Mouse (Mus musculus): Measurements from ENCODE around the gene Bap1. TPM values are rescaled to one million over a fixed set of nuclear protein-coding genes. Genes with fewer than 3 reads are reported as not detected.

Gene Bap1
- polyA plus RNA-seq (2015; fragmentation: Nextera tagmentation; extraction: Ambion mirVana) = 102 and 120 TPM in 2 replicates

DNA sequence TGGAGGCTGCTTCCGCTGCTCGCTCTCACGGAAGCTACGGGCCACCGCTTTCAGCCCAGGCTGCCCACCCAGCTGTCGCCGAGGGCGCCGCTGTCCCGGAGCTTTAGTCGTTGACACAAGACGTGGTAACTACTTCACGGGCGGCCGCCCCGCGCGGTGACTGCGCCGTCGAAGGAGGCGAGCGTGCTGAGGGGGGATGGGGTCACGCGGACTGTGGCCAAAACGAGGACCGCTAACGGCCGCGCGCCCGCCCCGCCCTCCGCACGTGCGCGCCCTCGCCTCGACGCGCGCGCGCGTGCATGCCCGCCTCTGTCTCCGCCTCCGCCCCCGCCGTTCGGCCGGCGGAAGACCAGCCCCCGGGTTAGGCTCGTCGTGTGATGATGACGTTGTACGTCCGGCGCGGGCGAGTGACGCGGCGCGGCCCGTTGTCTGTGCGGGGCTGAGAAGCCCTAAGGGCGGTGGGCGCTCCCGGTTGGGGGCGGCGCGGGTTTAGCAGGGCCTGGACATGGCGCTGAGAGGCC is at the start of gene Bap1, which contains the start of gene Phf7:
Bap1 (plus strand) TSS at position 367 of the 521 bp plus-strand sequence.
Phf7 (minus strand) TSS at position 234 of the 521 bp plus-strand sequence.
- ATAC-seq = peak; percentile 93
- Histone ChIP-seq H3K4me1 (ENCODE audit: control insufficient read depth, insufficient read depth, low read depth, low read length) (peaks cover 9% of the 10 kb centered on the region), H3K27me3 (replicated peaks; ENCODE audit: control insufficient read depth, insufficient read depth, low read length) (no peaks in the 10 kb centered on the region), H3K9me3 (ENCODE audit: control insufficient read depth, low read length) (no peaks in the 10 kb centered on the region), H3K4me2 (ENCODE audit: low read length) (peak within 1 kb of the TSS; percentile 77), H3K36me3 (ENCODE audit: control insufficient read depth, insufficient read depth, low read length) (peaks cover 23% of the 10 kb centered on the region), H3K4me3 (ENCODE audit: low read length) (peak within 1 kb of the TSS; percentile 87), H3K9ac (ENCODE audit: low read depth, low read length) (peak within 1 kb of the TSS; percentile 94), H3K27ac (ENCODE audit: low read depth, low read length) (peak within 1 kb of the TSS; percentile 94)
- WGBS = 0% methylated on average over 58 of the region's 75 CpGs

DNA sequence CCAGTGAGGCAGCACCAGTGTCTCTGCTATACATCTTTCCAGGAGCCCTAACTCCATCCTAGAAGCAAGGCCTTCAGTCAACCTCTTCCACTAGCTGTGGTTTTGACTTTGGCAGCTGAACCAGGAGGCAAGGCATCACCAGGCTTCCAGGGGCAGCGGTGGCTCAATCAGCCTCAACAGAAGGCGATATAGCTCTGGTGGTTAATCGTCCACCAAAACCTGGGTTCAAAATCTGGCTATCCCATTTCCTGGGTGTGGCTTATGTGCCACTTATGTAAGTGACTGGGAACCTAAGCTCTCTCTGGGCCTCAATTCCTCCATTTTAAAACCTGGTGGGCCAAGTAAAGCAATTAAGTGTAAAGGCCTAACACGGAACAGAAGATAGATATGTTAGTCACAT is 46.4 kb upstream of the Bap1 start:
- no peak for ATAC-seq
- no peak overlapping the region for H3K27ac ChIP-seq (ENCODE audit: low read depth, low read length)
- H3K9ac ChIP-seq (ENCODE audit: low read depth, low read length) = peak overlapping the region; percentile 95
- H3K27me3 ChIP-seq (replicated peaks; ENCODE audit: control insufficient read depth, insufficient read depth, low read length) = no peaks in the 10 kb centered on the region
- H3K4me3 ChIP-seq (ENCODE audit: low read length) = peak overlapping the region; percentile 72
- peaks cover 20% of the 10 kb centered on the region for H3K4me1 ChIP-seq (ENCODE audit: control insufficient read depth, insufficient read depth, low read depth, low read length)
- peaks cover 31% of the 10 kb centered on the region for H3K36me3 ChIP-seq (ENCODE audit: control insufficient read depth, insufficient read depth, low read length)
- H3K9me3 ChIP-seq (ENCODE audit: control insufficient read depth, low read length) = no peaks in the 10 kb centered on the region
- H3K4me2 ChIP-seq (ENCODE audit: low read length) = peak overlapping the region; percentile 99
- 77% methylated on average over 4 of the region's 4 CpGs for WGBS

DNA sequence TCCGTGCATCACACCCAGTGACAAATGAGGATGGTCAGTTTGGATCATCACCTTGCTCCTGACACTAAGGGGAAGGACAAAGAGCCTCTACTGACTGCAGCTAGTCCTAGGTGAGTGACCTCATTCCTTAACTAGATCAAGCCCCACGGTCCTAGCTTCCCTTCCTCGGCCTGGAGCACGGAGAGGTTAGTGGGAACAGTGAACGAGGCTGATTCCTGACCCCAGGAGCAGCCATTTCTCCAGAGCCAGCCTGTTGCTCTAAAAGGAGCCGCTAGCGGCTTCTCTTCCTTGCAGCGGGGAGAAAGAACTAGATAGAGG is 46.0 kb upstream of the Bap1 start:
- WGBS = 10% methylated on average over 8 of the region's 8 CpGs
- Histone ChIP-seq H3K4me3 (ENCODE audit: low read length) (peak overlapping the region; percentile 72), H3K27me3 (replicated peaks; ENCODE audit: control insufficient read depth, insufficient read depth, low read length) (no peaks in the 10 kb centered on the region), H3K36me3 (ENCODE audit: control insufficient read depth, insufficient read depth, low read length) (peaks cover 28% of the 10 kb centered on the region), H3K4me1 (ENCODE audit: control insufficient read depth, insufficient read depth, low read depth, low read length) (peaks cover 20% of the 10 kb centered on the region), H3K9ac (ENCODE audit: low read depth, low read length) (peak overlapping the region; percentile 95), H3K9me3 (ENCODE audit: control insufficient read depth, low read length) (no peaks in the 10 kb centered on the region), H3K27ac (ENCODE audit: low read depth, low read length) (peak overlapping the region; percentile 92), H3K4me2 (ENCODE audit: low read length) (peak overlapping the region; percentile 99)
- ATAC-seq = 0 out of 2 replicates have a peak, but pooled peaks have one; percentile 7

DNA sequence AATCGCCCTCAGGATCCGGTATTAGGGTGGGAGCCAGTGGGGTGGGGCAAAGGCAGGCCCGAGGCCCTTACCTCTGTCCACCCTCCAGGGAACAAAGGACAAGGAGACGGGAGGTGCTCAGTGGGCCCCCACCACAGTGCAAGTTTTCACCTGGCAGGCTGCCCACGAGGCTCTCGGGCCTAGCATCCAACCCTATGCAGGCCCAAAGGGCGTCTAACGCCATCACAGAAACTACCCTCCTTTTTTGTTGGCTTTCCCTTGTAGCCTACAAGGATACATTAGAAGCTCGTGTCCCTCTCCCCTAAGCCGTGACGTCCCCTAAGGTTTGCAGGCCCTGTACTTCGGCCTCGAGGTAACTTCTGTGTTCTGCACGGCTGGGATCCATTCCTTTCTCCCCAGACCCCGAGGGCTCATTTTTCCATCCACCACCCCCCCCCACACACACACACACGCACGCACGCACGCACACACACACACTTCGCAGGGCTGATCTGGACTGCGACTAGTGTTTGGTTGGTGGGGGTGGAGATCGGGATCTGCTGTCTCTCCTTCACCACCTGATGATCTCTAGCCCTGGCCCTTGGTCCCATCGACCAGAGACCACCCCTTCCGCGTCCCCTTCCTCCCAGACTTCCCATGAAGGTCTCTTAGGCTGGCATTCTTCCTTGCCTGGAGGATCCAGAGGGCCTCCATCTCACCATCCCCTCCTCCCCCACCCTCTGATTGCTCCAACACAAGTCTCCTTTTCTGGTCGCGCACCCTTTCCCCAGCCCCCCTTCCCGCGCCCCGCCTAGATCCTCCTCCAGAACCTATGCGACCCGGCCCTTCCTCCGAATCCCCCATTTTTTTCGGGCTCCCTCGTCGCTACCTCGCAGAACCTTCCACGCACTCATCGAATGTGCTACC is 45.4 kb upstream of the Bap1 start:
- Histone ChIP-seq H3K36me3 (ENCODE audit: control insufficient read depth, insufficient read depth, low read length) (peaks cover 22% of the 10 kb centered on the region), H3K4me1 (ENCODE audit: control insufficient read depth, insufficient read depth, low read depth, low read length) (peaks cover 20% of the 10 kb centered on the region), H3K9me3 (ENCODE audit: control insufficient read depth, low read length) (no peaks in the 10 kb centered on the region), H3K27ac (ENCODE audit: low read depth, low read length) (peak overlapping the region; percentile 92), H3K4me2 (ENCODE audit: low read length) (peak overlapping the region; percentile 99), H3K9ac (ENCODE audit: low read depth, low read length) (peak overlapping the region; percentile 95), H3K27me3 (replicated peaks; ENCODE audit: control insufficient read depth, insufficient read depth, low read length) (no peaks in the 10 kb centered on the region), H3K4me3 (ENCODE audit: low read length) (peak overlapping the region; percentile 72)
- peak; percentile 66 for ATAC-seq
- under 1% methylated on average over 39 of the region's 39 CpGs for WGBS

DNA sequence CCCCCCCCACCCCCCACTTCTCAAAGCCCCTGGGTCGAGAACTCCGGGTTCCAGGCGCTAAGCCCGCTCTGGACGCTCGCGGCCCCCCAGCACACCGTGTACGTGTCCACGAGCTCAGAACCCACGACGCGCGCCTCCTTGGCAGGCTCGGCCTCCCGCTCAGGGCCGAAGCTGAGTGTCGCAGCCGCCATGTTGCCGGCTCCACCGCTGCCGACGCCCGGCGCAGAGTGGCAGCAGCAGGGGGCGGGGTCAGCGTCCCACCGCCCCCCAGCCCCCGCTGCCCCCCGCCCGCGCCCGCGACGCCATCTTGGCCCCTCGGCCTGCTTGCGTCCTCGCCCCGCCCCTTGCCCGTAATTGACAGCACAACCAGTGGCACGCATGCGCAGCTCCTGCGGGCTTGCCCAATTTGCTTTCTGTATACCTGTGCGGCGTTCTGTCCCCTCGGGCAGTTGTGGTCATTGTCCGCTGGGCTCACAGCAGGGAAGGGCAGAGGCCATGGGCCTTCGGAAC is 44.7 kb upstream of the Bap1 start:
- Histone ChIP-seq H3K4me2 (ENCODE audit: low read length) (peak overlapping the region; percentile 99), H3K27me3 (replicated peaks; ENCODE audit: control insufficient read depth, insufficient read depth, low read length) (no peaks in the 10 kb centered on the region), H3K4me3 (ENCODE audit: low read length) (peak overlapping the region; percentile 72), H3K36me3 (ENCODE audit: control insufficient read depth, insufficient read depth, low read length) (peaks cover 19% of the 10 kb centered on the region), H3K9ac (ENCODE audit: low read depth, low read length) (peak overlapping the region; percentile 95), H3K4me1 (ENCODE audit: control insufficient read depth, insufficient read depth, low read depth, low read length) (peaks cover 20% of the 10 kb centered on the region), H3K9me3 (ENCODE audit: control insufficient read depth, low read length) (no peaks in the 10 kb centered on the region), H3K27ac (ENCODE audit: low read depth, low read length) (peak overlapping the region; percentile 92)
- ATAC-seq = peak; percentile 74
- under 1% methylated on average over 39 of the region's 48 CpGs for WGBS

DNA sequence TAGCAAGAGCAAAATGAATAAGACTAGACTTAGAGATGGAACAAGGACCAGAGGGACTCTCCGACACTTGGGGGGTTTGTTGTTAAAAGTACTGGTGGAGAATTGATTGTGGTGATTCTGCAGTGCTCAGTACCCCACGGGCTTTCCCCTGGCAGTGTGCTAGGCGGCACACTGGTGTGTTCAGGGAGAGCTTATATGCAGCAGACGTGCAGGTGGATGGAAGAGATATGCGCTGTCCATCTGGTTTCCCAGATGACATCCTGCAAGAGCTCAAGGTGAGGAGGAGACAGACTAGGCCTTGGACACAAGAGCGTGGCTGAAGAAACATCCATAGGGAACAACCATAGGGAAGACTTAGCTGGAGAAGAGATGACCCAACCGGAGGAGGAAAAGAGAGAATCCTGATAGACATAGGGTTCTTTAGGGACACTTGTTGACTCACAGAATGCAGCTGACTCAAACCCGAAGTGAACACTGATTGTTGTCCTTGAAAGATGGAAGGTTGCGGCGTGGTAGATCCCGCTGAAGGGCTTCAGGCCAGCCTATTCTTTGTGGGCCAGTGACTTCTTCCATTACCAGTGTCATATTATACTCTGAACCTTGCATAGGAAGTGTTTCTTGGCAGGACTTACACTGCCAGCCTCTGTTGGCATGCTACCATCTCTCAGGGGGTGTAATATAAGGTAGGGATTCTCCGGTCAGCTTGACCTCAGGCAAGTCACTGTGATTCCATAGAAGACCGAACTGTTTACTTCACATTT is 44.0 kb upstream of the Bap1 start:
- no peaks in the 10 kb centered on the region for H3K9me3 ChIP-seq (ENCODE audit: control insufficient read depth, low read length)
- peak overlapping the region; percentile 72 for H3K4me3 ChIP-seq (ENCODE audit: low read length)
- no peaks in the 10 kb centered on the region for H3K27me3 ChIP-seq (replicated peaks; ENCODE audit: control insufficient read depth, insufficient read depth, low read length)
- H3K36me3 ChIP-seq (ENCODE audit: control insufficient read depth, insufficient read depth, low read length) = peaks cover 12% of the 10 kb centered on the region
- H3K9ac ChIP-seq (ENCODE audit: low read depth, low read length) = peak overlapping the region; percentile 95
- WGBS = 71% methylated on average over 13 of the region's 13 CpGs
- peak; percentile 55 for ATAC-seq
- peaks cover 20% of the 10 kb centered on the region for H3K4me1 ChIP-seq (ENCODE audit: control insufficient read depth, insufficient read depth, low read depth, low read length)
- H3K27ac ChIP-seq (ENCODE audit: low read depth, low read length) = peak overlapping the region; percentile 92
- peak overlapping the region; percentile 72 for H3K4me2 ChIP-seq (ENCODE audit: low read length)

DNA sequence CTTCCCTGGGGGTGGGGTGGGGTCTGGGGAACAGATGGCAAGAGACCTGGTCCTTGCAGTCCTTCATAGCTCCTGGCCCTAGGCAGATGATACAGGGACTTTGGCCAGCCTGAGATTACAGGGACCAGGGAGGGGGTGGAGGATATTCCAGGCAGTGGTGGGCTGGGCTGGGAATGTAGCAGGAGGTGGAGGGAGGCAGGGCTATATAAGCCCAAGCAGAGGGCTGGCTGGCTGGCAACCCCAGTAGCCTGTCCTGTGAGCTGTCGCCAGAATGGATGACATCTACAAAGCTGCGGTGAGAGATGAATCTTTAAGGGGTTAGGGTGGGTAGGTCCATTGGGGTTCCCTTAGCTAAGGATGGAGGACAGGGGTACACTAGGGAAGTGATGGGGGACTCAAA is 43.2 kb upstream of the Bap1 start, which contains the start of gene Tnnc1:
Tnnc1 (plus strand) TSS at position 229 of the 400 bp plus-strand sequence.
- Histone ChIP-seq H3K4me2 (ENCODE audit: low read length) (peak within 1 kb of the TSS; percentile 72), H3K27me3 (replicated peaks; ENCODE audit: control insufficient read depth, insufficient read depth, low read length) (no peaks in the 10 kb centered on the region), H3K27ac (ENCODE audit: low read depth, low read length) (peak within 1 kb of the TSS; percentile 92; the same call in 1 of the 2 replicates), H3K4me3 (ENCODE audit: low read length) (peak within 1 kb of the TSS; percentile 72), H3K4me1 (ENCODE audit: control insufficient read depth, insufficient read depth, low read depth, low read length) (peaks cover 20% of the 10 kb centered on the region), H3K9ac (ENCODE audit: low read depth, low read length) (peak within 1 kb of the TSS; percentile 95), H3K9me3 (ENCODE audit: control insufficient read depth, low read length) (no peaks in the 10 kb centered on the region), H3K36me3 (ENCODE audit: control insufficient read depth, insufficient read depth, low read length) (peaks cover 6% of the 10 kb centered on the region)
- no peak for ATAC-seq
- 69% methylated on average over 2 of the region's 2 CpGs for WGBS

DNA sequence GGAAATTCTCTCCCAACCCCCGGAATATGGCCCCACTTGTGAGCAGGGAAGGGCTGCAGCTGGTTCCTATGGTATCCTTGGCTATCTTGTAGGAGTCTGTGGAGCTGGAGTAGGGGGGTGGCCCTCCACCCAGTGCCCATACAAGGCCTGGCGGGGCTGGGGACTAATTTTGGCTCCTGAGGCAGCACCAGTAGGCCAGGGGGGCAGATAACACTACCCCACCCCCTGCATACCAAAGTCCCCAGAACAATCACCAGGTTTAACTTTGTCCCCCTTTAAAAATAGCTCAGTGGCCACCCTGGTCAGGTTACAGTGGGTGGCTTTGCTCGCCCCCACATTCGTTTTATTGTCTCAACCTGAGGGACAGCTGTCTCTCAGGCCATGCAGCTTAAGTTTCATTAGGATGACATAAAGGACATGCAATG is 42.1 kb upstream of the Bap1 start:
- Histone ChIP-seq H3K4me2 (ENCODE audit: low read length) (no peak overlapping the region), H3K9ac (ENCODE audit: low read depth, low read length) (no peak overlapping the region), H3K4me3 (ENCODE audit: low read length) (no peak overlapping the region), H3K27me3 (replicated peaks; ENCODE audit: control insufficient read depth, insufficient read depth, low read length) (no peaks in the 10 kb centered on the region), H3K9me3 (ENCODE audit: control insufficient read depth, low read length) (no peaks in the 10 kb centered on the region), H3K36me3 (ENCODE audit: control insufficient read depth, insufficient read depth, low read length) (no peaks in the 10 kb centered on the region), H3K27ac (ENCODE audit: low read depth, low read length) (no peak overlapping the region), H3K4me1 (ENCODE audit: control insufficient read depth, insufficient read depth, low read depth, low read length) (peaks cover 20% of the 10 kb centered on the region)
- ATAC-seq = no peak
- whole genome bisulfite sequencing = 88% methylated on average over 4 of the region's 4 CpGs

All from hindbrain, embryonic 16.5 days (tissue).